Mouse (Mus musculus) adrenal gland, postnatal 14 days (tissue): ENCODE measurements at regions not wholly inside any gene's neighbourhood (a gene's known extent, or its start where the extent isn't known, plus 50 kb on each side); places are given as distances from the start of the nearest gene placed in this dataset.

Experiments
- DNase-seq: peaks from one replicate; pipeline ENCODE4 v3.0.0; 2021; ENCODE audit warnings: mixed read lengths

GRCm38 (mm10) chr9:68072624-68073023 is 232.4 kb downstream of the Vps13c start:
- DNase-seq: no peak

- DNase-seq: no peak
These were observed 237.1 kb downstream of the Vps13c start for GRCm38 (mm10) chr9:68077329-68077728.

- DNase-seq: no peak
These were observed 243.1 kb downstream of the Vps13c start for GRCm38 (mm10) chr9:68083341-68083740.

- peak; percentile 50 for DNase-seq
These were observed 244.8 kb downstream of the Vps13c start for GRCm38 (mm10) chr9:68084966-68085365.

- no peak for DNase-seq
These were observed 254.4 kb downstream of the Vps13c start for GRCm38 (mm10) chr9:68094561-68094960.

- no peak for DNase-seq
These were observed 269.6 kb downstream of the Vps13c start for GRCm38 (mm10) chr9:68109841-68110240.

GRCm38 (mm10) chr9:68115151-68115690 is 275.0 kb downstream of the Vps13c start:
- no peak for DNase-seq

GRCm38 (mm10) chr9:68116221-68116741 is 276.1 kb downstream of the Vps13c start:
- DNase-seq: no peak

GRCm38 (mm10) chr9:68118266-68118665 is 278.1 kb downstream of the Vps13c start:
- DNase-seq: peak; percentile 31

GRCm38 (mm10) chr9:68122266-68122665 is 282.1 kb downstream of the Vps13c start:
- DNase-seq: no peak

- DNase-seq: no peak
These were observed 291.1 kb downstream of the Vps13c start for GRCm38 (mm10) chr9:68131263-68131662.

- peak; percentile 55 for DNase-seq
These were observed 295.4 kb downstream of the Vps13c start for GRCm38 (mm10) chr9:68135446-68136050.

- DNase-seq: no peak
These were observed 322.8 kb downstream of the Vps13c start for GRCm38 (mm10) chr9:68162813-68163570.

GRCm38 (mm10) chr9:68166556-68166955 is 326.4 kb downstream of the Vps13c start:
- no peak for DNase-seq

GRCm38 (mm10) chr9:68188921-68189320 is 348.7 kb downstream of the Vps13c start:
- no peak for DNase-seq

GRCm38 (mm10) chr9:68199831-68200230 is 359.6 kb downstream of the Vps13c start:
- no peak for DNase-seq

- no peak for DNase-seq
These were observed 360.8 kb downstream of the Vps13c start for GRCm38 (mm10) chr9:68201031-68201430.

- DNase-seq: no peak
These were observed 385.5 kb downstream of the Vps13c start for GRCm38 (mm10) chr9:68225694-68226093.

- peak; percentile 42 for DNase-seq
These were observed 390.9 kb downstream of the Vps13c start for GRCm38 (mm10) chr9:68231131-68231530.

- DNase-seq: no peak
These were observed 394.9 kb downstream of the Vps13c start for GRCm38 (mm10) chr9:68234979-68235649.

- DNase-seq: no peak
These were observed 398.9 kb downstream of the Vps13c start for GRCm38 (mm10) chr9:68239121-68239520.

- DNase-seq: no peak
These were observed 399.4 kb downstream of the Vps13c start for GRCm38 (mm10) chr9:68239551-68239950.

- no peak for DNase-seq
These were observed 403.6 kb upstream of the Rora start for GRCm38 (mm10) chr9:68250011-68250410.
